Mouse (Mus musculus): Measurements from ENCODE around the gene Nek5. TPM values are rescaled to one million over a fixed set of nuclear protein-coding genes. Genes with fewer than 3 reads are reported as not detected.
A peak's percentile ranks its signal among the peaks of the same experiment; 100 is the strongest.

Gene Nek5
- total and polyA plus RNA-seq, 3 experiments, result 0.23 TPM; not detected in 2

GRCm38 (mm10) chr8:22060446-22060889 is 64.4 kb downstream of the Nek5 start, which contains the start of gene Alg11:
Alg11 (plus strand) TSS chr8:22060721.
- Histone ChIP-seq H3K79me2 (replicated peaks; ENCODE audit: control insufficient read depth, insufficient read depth, low read length) (no peaks in the 10 kb centered on the region), H3K27ac (peak within 1 kb of the TSS; percentile 24), H3K27me3 (ENCODE audit: control insufficient read depth, insufficient read depth, low read length) (no peaks in the 10 kb centered on the region; the same call in 1 of the 2 replicates), H3K9ac (ENCODE audit: low read depth, low read length) (peak within 1 kb of the TSS; percentile 58), H3K4me1 (ENCODE audit: control insufficient read depth, insufficient read depth, low read length) (no peaks in the 10 kb centered on the region), H3K4me3 (peak within 1 kb of the TSS; percentile 86), H3K36me3 (ENCODE audit: control insufficient read depth, insufficient read depth, low read length) (peaks cover 2% of the 10 kb centered on the region)
- TF ChIP-seq POLR2A (IDR thresholded peaks at IDR 0.05; ENCODE audit: insufficient read depth, low read depth, low read length), result peak; percentile 98
- TF ChIP-seq EP300 (IDR thresholded peaks at IDR 0.05; ENCODE audit: insufficient read depth, low read depth, low read length), result peak; percentile 50; the same call in 1 of the 2 replicates
- peak; percentile 19; the same call in 1 of the 2 replicates for TF ChIP-seq CTCF (IDR thresholded peaks at IDR 0.05)
- WGBS, result under 1% methylated on average over 30 of the region's 36 CpGs
- intact Hi-C loops (cut with DNase I), result loop anchor here (5.0 kb wide), 1 partner anchor 107 kb away; the partner anchor contains the start of gene Nek3
- peak; percentile 94 to 97 for DNase-seq

GRCm38 (mm10) chr8:22059821-22060445 is 64.9 kb downstream of the Nek5 start, which contains the start of gene Atp7b:
Atp7b (minus strand) TSS chr8:22060305.
- intact Hi-C loops (cut with DNase I), result loop anchor here (5.0 kb wide), 2 partner anchors 107 to 122 kb away; partner anchors contain the start of gene Nek3
- no peak for TF ChIP-seq POLR2A (IDR thresholded peaks at IDR 0.05; ENCODE audit: insufficient read depth, low read depth, low read length)
- TF ChIP-seq CTCF (IDR thresholded peaks at IDR 0.05), result peak; percentile 19; the same call in 1 of the 2 replicates
- no peak for TF ChIP-seq EP300 (IDR thresholded peaks at IDR 0.05; ENCODE audit: insufficient read depth, low read depth, low read length)
- WGBS, result 1% methylated on average over 44 of the region's 46 CpGs
- no peak for DNase-seq
- Histone ChIP-seq H3K36me3 (ENCODE audit: control insufficient read depth, insufficient read depth, low read length) (peaks cover 2% of the 10 kb centered on the region), H3K9ac (ENCODE audit: low read depth, low read length) (peak within 1 kb of the TSS; percentile 58), H3K79me2 (replicated peaks; ENCODE audit: control insufficient read depth, insufficient read depth, low read length) (no peaks in the 10 kb centered on the region), H3K27me3 (ENCODE audit: control insufficient read depth, insufficient read depth, low read length) (no peaks in the 10 kb centered on the region; the same call in 1 of the 2 replicates), H3K4me3 (peak within 1 kb of the TSS; percentile 86), H3K27ac (peak within 1 kb of the TSS; percentile 24), H3K4me1 (ENCODE audit: control insufficient read depth, insufficient read depth, low read length) (no peaks in the 10 kb centered on the region)

- 49% methylated on average over 11 of the region's 11 CpGs for WGBS
- Histone ChIP-seq H3K27me3 (ENCODE audit: control insufficient read depth, insufficient read depth, low read length) (no peaks in the 10 kb centered on the region; the same call in 1 of the 2 replicates), H3K79me2 (replicated peaks; ENCODE audit: control insufficient read depth, insufficient read depth, low read length) (no peaks in the 10 kb centered on the region), H3K36me3 (ENCODE audit: control insufficient read depth, insufficient read depth, low read length) (peaks cover 2% of the 10 kb centered on the region), H3K4me1 (ENCODE audit: control insufficient read depth, insufficient read depth, low read length) (no peaks in the 10 kb centered on the region), H3K9ac (ENCODE audit: low read depth, low read length) (no peak overlapping the region), H3K27ac (no peak overlapping the region), H3K4me3 (peak overlapping the region; percentile 86)
- intact Hi-C loops (cut with DNase I), result loop anchor here (5.0 kb wide), 1 partner anchor 123 kb away; no protein-coding TSS in a partner anchor
- no peak for DNase-seq
- no peak for TF ChIP-seq POLR2A (IDR thresholded peaks at IDR 0.05; ENCODE audit: insufficient read depth, low read depth, low read length)
- TF ChIP-seq CTCF (IDR thresholded peaks at IDR 0.05), result no peak
- no peak for TF ChIP-seq EP300 (IDR thresholded peaks at IDR 0.05; ENCODE audit: insufficient read depth, low read depth, low read length)
Measured at GRCm38 (mm10) chr8:22059153-22059738, 65.6 kb downstream of the Nek5 start.

DNA sequence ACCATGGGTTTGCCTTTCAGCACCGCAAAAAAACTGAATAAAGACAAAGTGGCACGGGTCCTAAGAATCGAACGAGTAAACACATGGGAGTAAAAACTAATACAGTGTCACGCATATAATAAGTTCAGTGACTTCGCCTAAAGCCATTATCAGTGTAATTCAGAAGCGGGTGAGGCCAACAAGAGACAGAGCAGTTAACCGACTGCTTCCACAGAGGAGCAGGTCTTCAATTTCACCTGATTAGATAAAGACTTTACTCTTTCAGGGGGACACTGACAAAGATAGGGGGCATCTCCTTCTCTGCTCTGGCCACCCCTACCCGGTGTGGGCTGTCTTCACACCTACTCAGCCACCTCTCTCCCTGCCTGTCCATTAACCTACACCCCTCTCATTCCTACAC is 66.5 kb downstream of the Nek5 start:
- peaks cover 2% of the 10 kb centered on the region for H3K36me3 ChIP-seq (ENCODE audit: control insufficient read depth, insufficient read depth, low read length)
- no peaks in the 10 kb centered on the region for H3K4me1 ChIP-seq (ENCODE audit: control insufficient read depth, insufficient read depth, low read length)
- no peaks in the 10 kb centered on the region for H3K79me2 ChIP-seq (replicated peaks; ENCODE audit: control insufficient read depth, insufficient read depth, low read length)
- no peak for DNase-seq
- WGBS, result 65% methylated on average over 9 of the region's 9 CpGs
- H3K9ac ChIP-seq (ENCODE audit: low read depth, low read length), result no peak overlapping the region
- H3K27ac ChIP-seq, result no peak overlapping the region
- H3K27me3 ChIP-seq (ENCODE audit: control insufficient read depth, insufficient read depth, low read length), result no peaks in the 10 kb centered on the region; the same call in 1 of the 2 replicates
- TF ChIP-seq POLR2A (IDR thresholded peaks at IDR 0.05; ENCODE audit: insufficient read depth, low read depth, low read length), result no peak
- no peak for TF ChIP-seq CTCF (IDR thresholded peaks at IDR 0.05)
- TF ChIP-seq EP300 (IDR thresholded peaks at IDR 0.05; ENCODE audit: insufficient read depth, low read depth, low read length), result no peak
- H3K4me3 ChIP-seq, result no peak overlapping the region
- intact Hi-C loops (cut with DNase I), result loop anchor here (5.0 kb wide), 1 partner anchor 124 kb away; no protein-coding TSS in a partner anchor

GRCm38 (mm10) chr8:22056850-22057249 is 68.0 kb downstream of the Nek5 start:
- TF ChIP-seq EP300 (IDR thresholded peaks at IDR 0.05; ENCODE audit: insufficient read depth, low read depth, low read length) (no peak), CTCF (IDR thresholded peaks at IDR 0.05) (no peak), POLR2A (IDR thresholded peaks at IDR 0.05; ENCODE audit: insufficient read depth, low read depth, low read length) (no peak)
- 75% methylated on average over 3 of the region's 3 CpGs for WGBS
- no peaks in the 10 kb centered on the region for H3K4me1 ChIP-seq (ENCODE audit: control insufficient read depth, insufficient read depth, low read length)
- no peaks in the 10 kb centered on the region; the same call in 1 of the 2 replicates for H3K27me3 ChIP-seq (ENCODE audit: control insufficient read depth, insufficient read depth, low read length)
- no peak overlapping the region for H3K27ac ChIP-seq
- intact Hi-C loops (cut with DNase I), result loop anchor here (5.0 kb wide), 1 partner anchor 125 kb away; no protein-coding TSS in a partner anchor
- no peaks in the 10 kb centered on the region for H3K79me2 ChIP-seq (replicated peaks; ENCODE audit: control insufficient read depth, insufficient read depth, low read length)
- DNase-seq, result no peak
- H3K36me3 ChIP-seq (ENCODE audit: control insufficient read depth, insufficient read depth, low read length), result peaks cover 2% of the 10 kb centered on the region; the same call in 1 of the 2 replicates
- H3K4me3 ChIP-seq, result no peak overlapping the region
- H3K9ac ChIP-seq (ENCODE audit: low read depth, low read length), result no peak overlapping the region

Measured in heart, adult 2 months (tissue).